Mouse (Mus musculus) heart, embryonic 16.5 days (tissue): ENCODE data around the gene Cxcr5. TPM values are rescaled to one million over a fixed set of nuclear protein-coding genes. Genes with fewer than 3 reads are reported as not detected.

Experiments
- ATAC-seq: fragments of 200-750 bp; cut with Nextera tagmentation; replicated peaks from 2 replicates; pipeline ENCODE4 v1.8.0; 2017; ENCODE audit warnings: moderate number of reproducible peaks; ENCODE audit not compliant: insufficient read depth, low FRiP score; ENCODE audit errors: extremely low read depth
- H3K27ac ChIP-seq: fragments of 300-500 bp; sonication (generic); 2 replicates; pipeline ENCODE4 v1.5.1; 2014; ENCODE audit warnings: mild to moderate bottlenecking, low read length, control low read depth, moderate library complexity
- H3K27me3 ChIP-seq: fragments of 300-500 bp; sonication (generic); 2 replicates; pipeline ENCODE4 v1.6.1; 2014; ENCODE audit warnings: low read length, mixed read lengths; ENCODE audit not compliant: control insufficient read depth, insufficient read depth
- H3K36me3 ChIP-seq: fragments of 300-500 bp; sonication (generic); 2 replicates; pipeline ENCODE4 v1.6.1; 2014; ENCODE audit not compliant: control insufficient read depth, insufficient read depth
- H3K4me1 ChIP-seq: fragments of 300-500 bp; sonication (generic); 2 replicates; pipeline ENCODE4 v1.6.1; 2014; ENCODE audit warnings: low read length, mixed read lengths; ENCODE audit not compliant: control insufficient read depth, insufficient read depth
- H3K4me2 ChIP-seq: fragments of 300-500 bp; sonication (generic); 2 replicates; pipeline ENCODE4 v1.6.1; 2014; ENCODE audit warnings: low read depth, mild to moderate bottlenecking, control low read depth, low read length
- H3K4me3 ChIP-seq: fragments of 300-500 bp; sonication (generic); 2 replicates; pipeline ENCODE4 v1.5.1; 2014; ENCODE audit warnings: mild to moderate bottlenecking, control low read depth, low read length
- H3K9ac ChIP-seq: fragments of 300-500 bp; sonication (generic); 2 replicates; pipeline ENCODE4 v1.6.1; 2014; ENCODE audit warnings: low read length, control low read depth
- H3K9me3 ChIP-seq: fragments of 300-500 bp; sonication (generic); replicated peaks from 2 replicates; pipeline ENCODE4 v1.6.1; 2016; ENCODE audit warnings: low read length; ENCODE audit not compliant: control insufficient read depth
- WGBS: fragments of 180-500 bp; shearing (Covaris S2); extraction: QIAGEN DNeasy Blood & Tissue Kit; methylation state at CpG from one replicate; pipeline ENCODE4 v1.1.7; 2014; 5-methylcytosine and 5-hydroxymethylcytosine counted together
- polyA plus RNA-seq: library from polyadenylated mRNA; unstranded; fragments of >200 nt; fragmentation: Nextera tagmentation; extraction: Ambion mirVana; gene quantifications from 2 replicates; pipeline ENCODE4 v1.2.1, GENCODE M21; 2015

Gene Cxcr5
- polyA plus RNA-seq, 1 experiment from 2014 or later = 0.35 TPM

GRCm38 (mm10) chr9:44496803-44497461 lies 64.7 kb downstream of the Cxcr5 start:
- Histone ChIP-seq H3K4me2 (peak overlapping the region; percentile 91), H3K36me3 (peaks cover 3% of the 10 kb centered on the region; the same call in 1 of the 2 replicates), H3K9ac (peak overlapping the region; percentile 86), H3K27me3 (no peaks in the 10 kb centered on the region), H3K27ac (peak overlapping the region; percentile 100), H3K4me1 (peaks cover 90% of the 10 kb centered on the region), H3K9me3 (no peaks in the 10 kb centered on the region), H3K4me3 (no peak overlapping the region)
- ATAC-seq = no peak
- 45% methylated on average over 12 of the region's 12 CpGs for WGBS

- Histone ChIP-seq H3K9me3 (no peaks in the 10 kb centered on the region), H3K9ac (no peak overlapping the region), H3K4me3 (no peak overlapping the region), H3K36me3 (peaks cover 4% of the 10 kb centered on the region; the same call in 1 of the 2 replicates), H3K4me1 (peaks cover 90% of the 10 kb centered on the region), H3K27ac (peak overlapping the region; percentile 98; the same call in 1 of the 2 replicates), H3K27me3 (no peaks in the 10 kb centered on the region), H3K4me2 (no peak overlapping the region)
- 73% methylated on average over 10 of the region's 10 CpGs for WGBS
- no peak for ATAC-seq
These were observed 65.8 kb downstream of the Cxcr5 start for GRCm38 (mm10) chr9:44495810-44496344.

DNA sequence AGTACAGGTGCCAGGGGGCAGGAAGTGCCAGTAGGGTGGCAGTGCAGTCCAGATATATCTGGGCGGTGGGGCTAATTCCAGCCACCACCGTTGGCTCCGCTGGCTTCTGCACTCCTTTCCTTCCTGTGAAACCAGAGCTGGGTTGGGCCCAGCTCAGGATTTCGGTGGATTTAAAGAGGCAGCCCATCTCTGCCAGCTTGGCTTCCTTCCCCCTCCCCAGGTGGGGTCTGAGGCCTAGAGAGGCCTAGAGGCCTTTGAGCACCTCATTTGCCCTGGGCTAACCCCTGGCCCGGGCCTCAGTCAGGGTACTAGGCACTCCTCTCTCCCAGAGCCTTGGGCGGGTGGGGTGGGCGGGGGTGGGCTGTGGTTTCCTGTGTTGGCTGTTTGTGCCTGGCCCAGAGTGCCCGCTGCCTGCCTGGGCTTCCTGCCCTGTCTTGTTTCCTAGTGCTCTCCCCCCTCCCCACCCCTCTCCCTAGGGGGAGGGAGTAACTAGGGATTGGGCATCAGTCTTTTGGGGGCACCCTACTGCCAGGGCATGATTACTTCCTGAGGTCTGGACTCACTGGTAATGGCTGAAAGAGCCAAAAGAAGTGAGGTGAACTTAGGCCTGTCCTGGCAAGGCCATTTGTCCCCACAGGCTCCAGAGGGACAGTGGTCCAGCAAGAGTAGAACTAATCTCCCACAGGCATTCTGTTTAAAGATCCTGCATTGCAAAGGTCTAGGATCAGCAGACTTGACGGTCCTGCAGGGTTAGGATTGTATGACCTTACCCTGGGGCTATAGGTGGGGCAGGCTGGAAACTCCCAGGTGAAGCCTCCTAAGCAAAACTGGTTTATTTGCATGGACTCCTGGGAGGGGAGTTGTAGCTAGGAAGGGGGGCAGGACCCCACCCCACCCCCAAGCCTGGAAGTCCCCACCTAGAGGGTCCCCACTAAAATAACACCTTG lies 66.5 kb downstream of the Cxcr5 start:
- no peak for ATAC-seq
- Histone ChIP-seq H3K27me3 (no peaks in the 10 kb centered on the region), H3K9ac (peak overlapping the region; percentile 70), H3K27ac (peak overlapping the region; percentile 98), H3K36me3 (0 out of 2 replicates have a peak, but pooled peaks cover 2% of the 10 kb centered on the region), H3K4me2 (peak overlapping the region; percentile 27), H3K4me3 (peak overlapping the region; percentile 5; the same call in 1 of the 2 replicates), H3K9me3 (no peaks in the 10 kb centered on the region), H3K4me1 (peaks cover 90% of the 10 kb centered on the region)
- 44% methylated on average over 9 of the region's 9 CpGs for WGBS

DNA sequence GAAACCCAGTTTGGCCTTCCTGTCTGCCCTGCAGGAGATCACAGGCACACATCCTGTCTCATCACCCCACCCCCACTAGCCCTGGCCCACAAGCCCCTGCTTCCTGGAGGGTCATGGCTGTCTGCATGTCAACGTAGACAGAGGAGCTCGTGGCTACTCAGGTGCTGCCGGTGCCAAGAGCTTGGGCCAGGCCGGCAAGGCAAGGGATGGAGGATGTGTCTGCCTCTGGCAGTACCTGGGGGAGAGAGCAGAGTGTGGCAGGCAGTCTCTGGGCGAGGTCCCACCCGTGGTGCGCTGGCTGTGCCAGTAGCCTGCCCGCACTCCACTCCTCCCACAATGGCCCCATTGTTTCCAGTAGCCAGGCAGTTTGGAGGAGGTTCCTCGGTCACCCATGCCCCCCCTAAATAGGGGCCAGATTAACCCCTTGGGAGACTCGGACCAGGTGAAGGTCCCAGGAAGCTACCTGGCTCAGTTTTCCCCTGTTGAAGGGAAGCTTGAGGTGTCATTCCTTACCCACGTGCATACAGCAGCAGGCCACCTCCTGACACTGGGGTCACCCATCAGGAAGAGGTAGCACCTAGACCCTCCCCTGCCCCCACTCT lies 67.3 kb downstream of the Cxcr5 start:
- no peak for ATAC-seq
- Histone ChIP-seq H3K4me3 (peak overlapping the region; percentile 5; the same call in 1 of the 2 replicates), H3K4me1 (peaks cover 93% of the 10 kb centered on the region), H3K9ac (peak overlapping the region; percentile 70), H3K4me2 (peak overlapping the region; percentile 27), H3K27ac (peak overlapping the region; percentile 98), H3K27me3 (no peaks in the 10 kb centered on the region), H3K9me3 (no peaks in the 10 kb centered on the region), H3K36me3 (0 out of 2 replicates have a peak, but pooled peaks cover 2% of the 10 kb centered on the region)
- 27% methylated on average over 11 of the region's 11 CpGs for WGBS

DNA sequence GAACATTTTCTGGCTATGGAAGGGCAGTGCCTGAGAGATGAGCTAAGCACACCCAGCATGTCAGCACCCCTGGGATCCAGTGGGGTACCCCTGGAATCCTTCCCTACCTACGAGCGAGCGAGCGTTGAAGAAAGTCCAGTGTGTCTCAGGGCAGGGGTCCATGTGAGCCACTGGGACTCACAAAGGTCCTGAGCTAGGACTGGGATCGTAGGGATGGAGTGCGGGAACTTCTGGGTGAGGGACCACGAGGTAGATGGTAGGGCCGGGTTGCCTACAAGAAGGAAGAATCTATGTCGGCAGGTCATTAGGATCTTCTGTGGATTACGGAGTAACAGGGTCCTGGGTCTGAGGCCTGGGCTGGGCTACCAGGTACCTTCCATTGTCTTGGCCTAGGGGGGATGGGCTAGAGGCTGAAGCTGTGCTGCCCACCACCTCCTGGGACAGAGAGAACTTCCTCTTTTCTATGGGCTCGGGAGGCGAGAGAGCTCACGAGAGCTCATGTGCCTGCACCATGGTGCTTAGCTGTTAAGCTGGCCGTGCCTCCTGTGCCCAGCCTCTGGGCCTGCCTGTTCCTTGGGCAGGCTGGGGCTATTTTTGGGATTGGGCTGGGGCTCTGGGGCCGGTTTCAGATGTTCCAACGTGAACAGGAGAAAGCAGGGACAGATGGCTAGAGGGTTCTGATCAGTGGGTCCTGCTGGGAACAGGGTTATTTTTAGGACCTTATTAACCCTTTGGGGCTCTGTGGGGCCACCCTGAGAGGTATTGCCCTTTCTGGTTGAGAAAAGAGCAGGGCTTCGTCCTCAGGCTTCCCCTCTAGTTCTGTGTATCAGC lies 68.8 kb downstream of the Cxcr5 start:
- Histone ChIP-seq H3K4me2 (peak overlapping the region; percentile 48), H3K27ac (peak overlapping the region; percentile 98), H3K9ac (peak overlapping the region; percentile 70), H3K36me3 (0 out of 2 replicates have a peak, but pooled peaks cover 2% of the 10 kb centered on the region), H3K4me1 (peaks cover 99% of the 10 kb centered on the region), H3K9me3 (no peaks in the 10 kb centered on the region), H3K27me3 (no peaks in the 10 kb centered on the region), H3K4me3 (no peak overlapping the region)
- WGBS = 51% methylated on average over 17 of the region's 17 CpGs
- peak; percentile 53 for ATAC-seq

DNA sequence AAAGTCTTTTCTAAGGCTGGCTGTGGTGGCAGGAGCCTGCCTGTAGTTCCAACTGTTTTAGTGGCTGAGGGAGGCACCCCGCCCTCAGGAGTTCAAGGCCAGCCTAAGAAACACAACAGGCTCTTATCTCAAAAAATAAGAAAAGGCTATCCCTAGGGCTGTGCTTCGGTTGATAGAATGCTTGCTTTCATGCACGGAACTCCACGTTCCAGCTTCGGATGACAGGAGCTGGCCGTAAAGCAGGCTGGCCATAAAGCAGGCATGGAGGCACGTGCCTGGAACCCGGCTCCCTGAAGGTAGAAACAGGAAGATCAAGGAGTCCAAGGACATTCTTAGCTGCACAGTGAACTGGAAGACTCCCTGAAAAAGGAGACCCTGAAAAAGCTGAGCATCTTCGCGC lies 70.3 kb downstream of the Cxcr5 start:
- Histone ChIP-seq H3K4me2 (no peak overlapping the region), H3K9me3 (no peaks in the 10 kb centered on the region), H3K27ac (peak overlapping the region; percentile 95), H3K4me1 (peaks cover 99% of the 10 kb centered on the region), H3K27me3 (no peaks in the 10 kb centered on the region), H3K9ac (no peak overlapping the region), H3K4me3 (no peak overlapping the region), H3K36me3 (0 out of 2 replicates have a peak, but pooled peaks cover 2% of the 10 kb centered on the region)
- ATAC-seq = no peak
- WGBS = 72% methylated on average over 10 of the region's 10 CpGs

DNA sequence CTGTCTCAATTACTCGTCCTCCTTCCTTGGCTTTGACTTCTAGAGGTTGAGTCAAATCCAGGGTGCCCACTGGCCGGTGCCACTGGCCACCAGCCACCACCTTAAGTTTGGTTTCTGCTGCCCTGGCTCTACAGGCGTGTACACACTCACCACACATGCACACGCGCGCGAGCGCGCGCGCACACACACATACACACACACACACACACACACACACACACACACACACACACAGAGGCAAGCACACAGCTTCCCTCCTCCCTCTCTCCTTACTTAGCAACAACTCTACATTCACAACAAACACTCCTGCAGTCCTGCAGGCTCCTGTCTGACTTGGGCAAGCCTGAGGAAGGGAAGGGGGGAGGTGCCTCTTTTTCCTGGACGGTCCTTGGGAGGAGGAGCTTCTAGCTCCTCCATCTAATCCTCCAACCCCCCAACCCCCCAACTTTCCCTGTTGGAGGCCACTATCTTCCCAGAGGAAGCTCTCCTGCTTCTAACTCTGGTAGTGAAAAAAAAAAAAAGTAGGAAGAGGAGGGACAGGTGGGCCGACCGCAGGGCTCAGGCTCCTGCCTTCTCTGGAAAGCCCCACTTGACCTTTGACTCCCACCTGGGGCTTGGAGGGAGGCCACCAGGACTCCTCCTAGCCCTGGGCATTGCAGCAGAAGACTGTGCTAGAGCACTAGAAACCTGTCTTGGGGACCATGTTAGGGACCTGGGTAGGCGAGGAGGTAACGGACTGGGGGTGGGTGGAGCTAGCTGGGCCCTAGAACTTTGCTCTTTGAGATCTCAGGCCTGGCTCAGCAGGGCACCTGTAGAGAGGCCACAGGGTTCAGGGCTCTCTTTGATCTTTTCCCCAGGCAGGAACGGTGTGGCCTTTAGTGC lies 71.3 kb downstream of the Cxcr5 start:
- Histone ChIP-seq H3K9ac (peak overlapping the region; percentile 78), H3K9me3 (no peaks in the 10 kb centered on the region), H3K4me1 (peaks cover 100% of the 10 kb centered on the region), H3K4me3 (peak overlapping the region; percentile 96), H3K36me3 (0 out of 2 replicates have a peak, but pooled peaks cover 2% of the 10 kb centered on the region), H3K27ac (peak overlapping the region; percentile 95), H3K4me2 (peak overlapping the region; percentile 95), H3K27me3 (no peaks in the 10 kb centered on the region)
- 25% methylated on average over 17 of the region's 17 CpGs for WGBS
- no peak for ATAC-seq
